Mouse (Mus musculus) heart, adult 2 months (tissue): ENCODE results near the gene Fxyd7.

Source experiments
- CTCF ChIP-seq: fragments of 200-600 bp; IDR thresholded peaks from 2 replicates; pipeline ENCODE4 v1.8.1; 2022; ENCODE audit warnings: antibody characterized with exemption, mild to moderate bottlenecking, moderate library complexity
- EP300 ChIP-seq: fragments of 200-500 bp; IDR thresholded peaks from 2 replicates; pipeline ENCODE4 v1.6.1; 2011; ENCODE audit warnings: low read depth, low read length, control low read depth; ENCODE audit not compliant: insufficient read depth
- POLR2A ChIP-seq: fragments of 200-500 bp; IDR thresholded peaks from 2 replicates; pipeline ENCODE4 v1.6.1; 2011; ENCODE audit warnings: mild to moderate bottlenecking, low read depth, low read length, control low read depth; ENCODE audit not compliant: insufficient read depth

GRCm38 (mm10) chr7:31007775-31008174, 43.5 kb downstream of the Fxyd7 start:
- TF ChIP-seq CTCF (no peak), POLR2A (no peak), EP300 (no peak)
